Mouse (Mus musculus) layer of hippocampus, postnatal 14 days (tissue): ENCODE measurements around the gene BC048403. TPM values are rescaled to one million over a fixed set of nuclear protein-coding genes. Genes with fewer than 3 reads are reported as not detected.

Experiments
- DNase-seq, 2 experiments: peaks; one replicate each; pipeline ENCODE4 v3.0.0; 2021 to 2022; ENCODE audit warnings: low spot score in 2 of 2, mixed read lengths in 1 of 2
- long read RNA-seq, 2 experiments: library from polyadenylated mRNA; stranded (forward); transcript quantifications; one replicate each; pipeline ENCODE4 v2.0.0; 2021
- total RNA-seq, 2 experiments: library from RNA; stranded (reverse); gene quantifications; 2 replicates each; pipeline ENCODE4 v1.2.3; 2021

The BC048403 gene
- 1 to 10 TPM; 7.6 to 8.1 TPM for total RNA-seq
- long read RNA-seq, experiment 1, partial matches to known transcripts = 0 of 2 reads
- long read RNA-seq, experiment 1, other reads (novel, unspliced or antisense) = 0 of 2 reads
- long read RNA-seq, experiment 2, transcript BC048403-201 (3 exons, 3,123 nt) = major isoform, 7 of 8 reads
- long read RNA-seq, experiment 2, partial matches to known transcripts = 1 of 8 reads
- long read RNA-seq, experiment 2, other reads (novel, unspliced or antisense) = 0 of 8 reads

DNA sequence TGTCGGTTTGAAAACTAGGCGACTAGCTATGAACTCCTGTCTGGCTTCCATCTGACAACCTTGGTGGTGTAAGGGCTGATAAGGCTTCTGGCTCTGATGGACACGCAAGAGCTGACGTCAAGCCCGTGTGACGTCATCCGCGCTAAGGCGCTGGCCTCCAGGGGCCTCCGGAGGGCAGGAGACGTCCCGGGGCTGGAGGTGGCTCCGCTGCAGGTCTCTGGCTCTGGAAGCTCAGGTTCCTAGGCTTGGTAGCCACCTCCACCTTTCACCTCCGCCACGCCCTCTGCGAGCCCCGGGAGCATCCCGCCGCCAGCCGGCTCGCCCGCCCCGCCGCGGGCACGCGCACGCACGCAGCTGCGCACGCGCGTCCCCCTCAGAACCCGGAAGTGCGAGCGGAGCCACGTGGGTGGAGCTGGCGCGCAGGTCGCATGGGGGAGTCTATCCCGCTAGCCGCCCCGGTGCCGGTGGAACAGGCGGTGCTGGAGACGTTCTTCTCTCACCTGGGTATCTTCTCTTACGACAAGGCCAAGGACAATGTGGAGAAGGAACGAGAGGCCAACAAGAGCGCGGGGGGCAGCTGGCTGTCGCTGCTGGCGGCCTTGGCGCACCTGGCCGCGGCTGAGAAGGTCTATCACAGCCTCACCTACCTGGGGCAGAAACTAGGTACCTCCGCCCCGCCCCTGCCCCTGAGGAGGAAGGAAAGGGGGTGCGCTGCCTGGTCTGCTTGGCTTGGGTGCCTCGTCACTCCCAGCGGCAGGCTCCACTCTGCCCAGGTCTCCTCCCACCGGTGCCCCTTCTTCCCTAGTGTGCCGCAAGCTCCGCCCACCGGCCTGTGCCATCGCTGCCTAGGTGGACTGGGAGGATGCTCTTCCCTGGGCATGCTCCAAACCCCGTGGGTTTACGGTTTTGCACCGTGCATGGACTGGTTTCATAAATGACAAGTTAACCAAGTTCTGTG lies at the start of gene BC048403:
TSS of gene BC048403 (plus strand) at position 390 of the 958 bp plus-strand sequence.
- DNase-seq = peak; percentile 78 to 88

DNA sequence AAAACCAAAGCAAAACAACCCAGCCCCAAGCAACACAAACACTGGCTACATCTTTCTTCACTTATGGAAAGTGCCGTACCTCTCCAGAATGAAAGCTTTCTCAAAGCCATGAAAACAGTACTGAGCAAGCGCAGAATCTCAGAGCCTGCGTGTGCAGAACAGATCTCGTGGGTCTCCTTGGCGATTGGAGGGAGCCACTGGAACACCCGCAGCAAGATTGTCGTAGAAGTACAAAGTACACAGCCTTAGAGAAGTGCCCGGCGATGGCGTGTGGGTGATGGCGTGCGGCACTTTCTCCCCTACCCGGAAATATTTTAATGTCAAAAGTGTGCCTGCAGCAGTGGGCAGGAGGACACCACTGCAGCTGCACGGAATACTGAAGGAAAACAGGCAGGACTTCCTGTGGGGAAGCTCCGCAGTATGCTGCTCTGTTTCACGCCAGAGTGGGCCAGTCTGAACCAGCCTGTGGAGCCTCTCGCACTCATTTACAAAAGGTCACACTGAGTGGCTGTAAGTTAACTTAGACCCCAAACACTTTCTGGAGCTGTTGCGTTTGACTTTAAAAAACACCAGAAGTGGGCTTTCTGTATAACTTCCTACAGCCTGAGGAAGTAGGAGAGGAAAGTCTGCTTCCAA lies 46.7 kb upstream of the BC048403 start:
- no peak for DNase-seq

DNA sequence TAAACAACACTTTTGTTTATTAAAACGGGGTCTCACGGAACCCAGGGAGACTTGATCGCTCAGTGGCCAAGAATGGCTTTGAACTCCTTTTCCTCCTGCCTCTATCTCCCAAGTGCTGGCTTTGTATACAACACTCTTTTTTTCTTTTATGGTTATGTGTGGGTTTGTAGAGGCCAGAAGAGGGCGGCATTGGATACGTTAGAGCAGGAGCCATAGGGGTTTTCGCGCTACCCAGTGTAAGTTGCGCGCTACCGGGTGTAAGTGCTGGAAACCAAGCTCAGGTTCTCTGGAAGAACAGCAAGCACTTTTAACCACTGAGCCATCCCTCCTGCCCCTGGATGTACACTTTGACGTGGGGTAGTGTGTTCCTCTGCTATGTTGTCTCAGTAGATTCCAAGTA lies 45.2 kb upstream of the BC048403 start:
- DNase-seq = no peak

DNA sequence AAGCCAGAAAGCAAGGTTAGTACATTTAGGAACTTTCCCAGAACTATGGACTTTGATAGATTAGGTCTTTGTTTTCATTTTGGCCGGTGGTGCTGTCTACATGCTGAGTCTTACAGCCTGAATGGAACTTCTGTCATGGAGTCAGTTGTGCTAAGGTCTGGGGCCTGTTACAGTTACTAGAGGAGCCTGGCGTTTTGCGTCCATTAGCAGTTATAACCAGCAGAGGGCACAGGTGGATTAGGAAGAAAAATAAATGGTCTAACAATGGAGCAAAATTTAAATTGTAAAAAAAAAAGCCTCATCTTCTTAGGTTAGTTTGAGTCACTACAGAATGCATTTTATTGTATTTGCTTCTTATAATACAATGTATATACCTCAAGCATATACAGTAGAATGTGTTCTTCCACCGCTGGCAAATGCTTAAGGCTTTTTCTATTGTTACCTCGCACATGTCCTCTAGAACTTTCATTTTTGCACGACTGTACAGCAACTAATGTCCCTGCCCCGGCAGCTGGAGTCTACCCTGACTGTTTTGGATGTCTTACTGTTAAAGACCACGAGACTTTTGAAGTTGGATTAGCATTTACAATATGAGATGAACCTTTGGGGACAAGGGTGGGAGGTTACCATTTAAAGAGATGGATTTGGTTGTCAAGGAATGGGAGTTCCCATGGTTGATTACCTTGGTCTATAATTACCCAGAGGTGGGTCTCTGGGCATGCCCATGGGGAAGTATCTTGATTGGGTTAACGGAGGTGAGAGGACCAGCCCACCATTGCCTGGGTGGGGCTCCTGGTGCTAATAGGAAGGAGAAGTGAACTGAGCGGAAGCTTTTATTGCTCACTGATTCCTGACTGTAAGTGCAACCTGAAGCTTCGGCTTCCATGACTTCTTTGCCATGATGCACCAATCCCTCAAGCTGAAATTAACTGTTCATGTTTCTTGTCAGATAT lies 38.2 kb upstream of the BC048403 start:
- DNase-seq = peak; percentile 40 to 71

DNA sequence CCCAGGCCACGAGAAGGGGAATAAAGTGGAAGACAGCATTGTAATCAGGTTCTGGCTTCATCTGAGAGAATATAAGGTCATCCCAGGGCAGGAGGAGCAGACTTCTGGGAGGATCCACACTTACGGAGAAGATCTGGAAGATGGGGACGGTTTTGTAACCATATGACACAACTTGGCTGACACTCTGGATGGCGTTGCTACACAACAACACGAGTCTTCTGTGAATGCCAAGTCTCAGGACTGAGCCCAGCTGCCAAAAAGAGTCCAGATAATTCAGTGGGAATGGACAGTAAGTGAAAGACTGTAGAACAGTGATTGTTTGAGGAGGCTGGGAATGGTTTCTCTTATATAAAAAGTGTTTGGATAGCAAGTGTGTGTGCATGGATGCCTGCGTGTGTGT lies 36.1 kb upstream of the BC048403 start:
- no peak for DNase-seq

DNA sequence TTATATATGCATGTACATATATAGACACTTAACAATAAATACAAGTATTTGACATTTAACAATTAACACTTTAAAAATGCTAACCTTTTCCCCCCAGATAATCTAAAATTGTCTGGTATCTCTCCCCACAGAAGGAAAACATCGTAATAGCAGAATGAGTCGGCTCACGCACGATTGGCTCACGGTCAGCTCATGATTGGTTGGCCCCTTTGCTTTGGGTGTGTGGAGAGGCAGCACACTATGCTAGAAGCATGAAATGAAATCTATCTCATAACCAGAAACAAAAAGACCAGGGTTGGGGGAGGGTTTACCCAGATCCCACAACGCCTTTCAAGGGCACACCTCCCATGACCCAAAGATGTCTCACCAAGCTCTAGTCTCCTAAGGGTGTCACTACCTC lies 34.9 kb upstream of the BC048403 start:
- no peak for DNase-seq

DNA sequence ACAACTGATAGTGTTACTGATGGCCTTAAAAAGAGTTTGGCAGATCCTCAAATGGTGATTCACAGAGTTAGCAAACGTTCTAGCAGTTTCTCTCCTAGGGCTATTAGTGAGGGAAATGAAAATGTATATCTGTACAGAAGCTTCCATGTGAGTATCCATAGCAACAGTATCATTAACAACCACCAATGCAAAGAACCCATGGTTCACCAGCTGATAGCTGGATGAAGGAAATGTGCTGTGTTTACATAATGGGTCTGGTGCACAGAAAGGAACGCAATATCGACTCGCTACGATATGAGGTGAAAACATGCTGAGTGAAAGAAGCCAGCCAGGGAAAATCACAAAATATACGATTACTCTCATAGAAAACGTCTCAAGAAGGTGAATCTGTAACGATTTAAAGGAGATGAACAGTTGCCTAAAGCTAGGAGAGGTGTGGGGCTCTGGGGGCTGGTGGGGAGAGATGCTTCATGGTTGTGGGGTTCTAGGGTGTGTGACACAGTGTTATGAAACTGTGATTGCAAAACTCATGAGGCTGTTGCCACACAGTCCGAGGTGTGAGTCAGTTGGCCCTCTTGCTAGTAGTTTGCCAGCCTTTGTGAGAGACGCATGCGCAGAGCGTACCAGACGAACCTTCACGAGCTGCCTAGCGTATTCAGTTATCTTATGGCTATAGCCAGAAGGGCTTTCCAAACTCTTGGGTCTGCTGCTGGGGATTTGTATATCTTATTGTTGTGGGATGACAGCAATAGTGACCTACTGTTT lies 34.2 kb upstream of the BC048403 start:
- peak in 1 of 2 experiments; percentile 7 for DNase-seq

DNA sequence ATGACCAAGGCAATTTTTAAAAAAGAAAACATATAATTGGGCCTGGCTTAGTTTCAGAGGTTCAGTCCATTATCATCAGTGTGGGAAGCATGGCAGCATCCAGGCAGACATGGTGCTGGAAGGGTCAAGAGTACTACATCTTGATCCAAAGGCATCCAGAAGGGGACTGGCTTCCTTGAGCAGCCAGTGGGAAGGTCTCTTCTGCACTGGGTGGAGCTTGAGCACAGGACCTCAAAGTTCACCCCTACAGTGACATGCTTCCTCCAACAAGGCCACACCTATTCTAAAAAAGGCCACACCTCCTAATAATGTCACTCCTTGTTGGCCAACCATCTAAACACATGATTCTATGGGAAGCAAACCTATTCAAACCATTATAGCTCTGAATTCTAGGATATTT lies 22.9 kb upstream of the BC048403 start:
- DNase-seq = no peak

DNA sequence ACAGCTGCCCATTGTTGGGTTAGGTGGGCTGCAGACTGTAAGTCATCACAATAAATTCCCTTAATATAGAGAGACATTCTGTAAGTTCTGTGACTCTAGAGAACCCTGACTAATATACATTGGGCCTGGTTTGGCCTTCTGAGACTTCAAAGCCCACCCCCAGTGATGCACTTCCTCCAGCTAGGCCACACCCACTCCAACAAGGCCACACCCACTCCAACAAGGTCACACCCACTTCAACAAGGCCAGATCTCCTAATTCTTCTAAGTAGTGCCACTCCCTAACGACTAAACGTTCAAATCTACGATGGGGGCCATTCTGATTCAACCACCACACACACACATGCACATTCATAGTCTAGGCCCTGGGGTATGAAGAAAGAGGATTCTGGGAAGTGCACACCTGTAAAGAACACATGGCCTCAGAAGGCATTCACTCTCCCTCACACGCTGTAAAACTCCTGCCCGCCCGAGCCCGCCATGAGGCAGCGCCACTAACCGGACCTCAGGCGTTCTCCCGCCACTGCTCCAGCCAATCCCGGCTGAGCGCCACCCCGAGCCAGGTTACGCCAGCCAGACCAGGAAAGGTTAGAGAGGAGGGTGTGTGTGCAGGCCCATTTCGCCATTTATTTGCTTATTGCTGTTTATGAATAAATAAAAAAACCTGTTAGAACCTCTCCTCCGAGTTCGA lies 20.7 kb upstream of the BC048403 start:
- DNase-seq = no peak

DNA sequence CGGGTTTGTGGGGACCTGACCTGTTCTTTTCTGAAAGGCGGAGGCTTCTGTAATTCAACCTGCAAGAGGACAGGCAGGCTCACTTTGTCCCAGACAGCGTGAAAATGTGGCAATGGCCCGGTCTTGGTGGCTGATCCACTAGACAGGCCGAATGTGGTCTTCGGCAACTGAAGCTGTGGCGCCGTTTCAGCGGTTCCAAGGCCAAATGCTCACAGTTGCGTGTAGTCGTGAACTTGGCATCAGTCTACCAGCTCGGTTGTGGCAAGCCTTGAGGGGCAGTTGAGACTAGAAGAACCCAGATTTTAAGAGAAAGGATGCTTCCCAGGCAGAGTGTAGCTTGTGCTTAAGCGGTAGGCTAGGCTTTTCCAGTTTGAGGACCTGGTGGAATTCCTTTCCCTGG lies 19.0 kb upstream of the BC048403 start:
- DNase-seq = no peak

DNA sequence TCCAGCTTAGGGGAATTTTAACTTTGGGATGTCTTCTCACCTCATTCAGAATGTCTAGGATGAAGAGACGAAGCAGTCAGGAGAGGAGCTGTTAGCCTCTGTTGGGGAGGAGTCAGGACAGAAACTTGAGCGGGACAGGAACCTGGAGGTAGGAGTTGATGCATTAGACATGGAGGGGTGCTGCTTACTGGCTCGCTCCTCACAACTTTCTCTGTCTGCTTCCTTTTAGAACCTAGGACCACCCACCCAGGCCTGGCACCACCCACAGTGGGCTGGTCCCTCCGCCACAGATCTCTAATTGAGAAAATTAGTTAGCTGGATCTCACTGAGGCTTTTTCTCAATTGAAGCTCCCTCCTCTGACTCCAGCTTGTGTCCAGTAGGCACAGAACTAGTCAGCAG lies 13.2 kb upstream of the BC048403 start:
- no peak for DNase-seq

DNA sequence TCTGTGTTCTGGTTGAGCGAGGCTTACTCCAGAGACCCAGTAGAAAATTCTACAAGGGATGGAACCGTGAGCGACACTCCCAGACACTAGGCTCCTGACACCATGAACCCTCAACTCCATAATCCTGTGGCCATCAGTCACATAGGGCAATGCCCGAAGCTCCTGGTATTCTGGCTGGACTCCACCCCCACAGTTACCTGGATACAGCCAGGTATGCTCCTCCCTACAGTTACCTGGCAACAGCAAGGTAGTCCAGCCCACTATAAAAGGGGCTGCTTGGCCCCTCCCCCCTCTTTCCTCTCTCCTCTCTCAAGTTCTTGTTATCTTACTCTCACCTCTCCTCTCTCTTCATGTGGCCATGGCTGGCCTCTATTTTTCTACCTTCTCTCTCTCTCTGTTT lies 12.6 kb upstream of the BC048403 start:
- no peak for DNase-seq

DNA sequence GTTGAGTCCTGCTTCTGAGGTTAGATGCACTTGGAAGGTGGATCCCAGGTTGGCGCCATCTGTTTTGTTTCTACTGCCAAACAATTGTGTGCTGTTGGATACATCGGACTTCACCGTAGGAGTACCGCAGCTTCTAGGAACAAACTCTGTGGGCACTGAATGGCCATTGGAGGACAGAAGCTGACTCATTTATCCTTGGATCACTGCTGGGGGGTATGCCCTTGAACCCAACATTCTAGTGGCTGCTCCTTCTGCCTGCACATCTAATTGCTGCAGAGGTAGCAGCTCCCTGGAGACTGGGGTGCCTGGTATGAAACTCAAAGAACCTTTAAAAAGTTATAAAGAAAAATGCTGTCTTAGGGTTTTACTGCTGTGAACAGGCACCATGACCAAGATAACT lies 11.5 kb upstream of the BC048403 start:
- no peak for DNase-seq

DNA sequence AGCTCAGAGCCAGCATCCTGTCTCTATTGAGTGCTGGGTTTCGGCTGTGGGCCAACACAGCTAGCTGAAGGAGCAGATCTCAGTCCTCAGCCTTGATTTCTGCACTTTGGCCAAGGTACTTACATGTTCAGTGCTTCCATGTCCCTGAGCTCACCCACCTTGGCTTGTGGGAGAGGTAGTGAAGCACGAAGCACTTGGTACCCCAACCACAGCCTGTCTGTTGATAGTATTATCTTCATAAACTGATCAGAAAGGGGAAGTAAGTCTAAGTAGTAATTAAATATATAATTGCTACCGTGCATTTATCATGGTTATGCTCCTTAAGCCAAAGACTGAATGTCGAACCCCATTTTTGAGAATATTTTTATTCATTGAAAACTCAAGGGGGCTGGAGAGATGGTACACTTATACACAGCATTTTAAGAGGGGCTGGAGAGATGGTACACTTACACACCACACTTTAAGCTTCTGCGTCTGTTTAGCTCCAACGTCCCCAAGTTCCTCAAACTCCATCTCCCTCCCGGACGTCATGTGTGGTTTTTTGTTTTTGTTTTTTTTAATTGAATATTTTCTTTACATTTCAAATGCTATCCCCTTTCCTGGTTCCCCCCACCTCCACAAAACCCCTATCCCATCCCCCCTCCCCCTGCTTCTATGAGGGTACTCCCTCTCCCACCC lies 8.6 kb upstream of the BC048403 start:
- DNase-seq = no peak

DNA sequence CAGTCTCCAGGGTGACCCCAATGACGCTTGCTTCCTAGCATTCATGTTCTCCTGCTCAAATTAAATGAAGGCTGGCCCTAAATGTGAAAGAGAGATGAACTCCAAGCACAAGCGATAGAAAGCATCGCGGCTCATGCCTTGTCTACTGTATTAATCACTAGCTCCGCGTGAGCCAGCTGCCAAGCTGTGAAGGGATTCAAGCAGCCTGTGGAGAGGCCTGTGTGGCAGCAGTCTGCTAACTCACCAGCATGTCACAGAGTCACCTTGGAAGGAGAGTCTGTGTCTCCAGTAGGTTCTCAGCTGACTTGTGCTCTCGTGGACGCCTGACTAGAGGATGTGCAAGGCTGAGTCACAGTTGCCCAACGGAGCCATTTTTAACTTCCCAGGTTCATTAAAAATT lies 7.2 kb upstream of the BC048403 start:
- DNase-seq = no peak

DNA sequence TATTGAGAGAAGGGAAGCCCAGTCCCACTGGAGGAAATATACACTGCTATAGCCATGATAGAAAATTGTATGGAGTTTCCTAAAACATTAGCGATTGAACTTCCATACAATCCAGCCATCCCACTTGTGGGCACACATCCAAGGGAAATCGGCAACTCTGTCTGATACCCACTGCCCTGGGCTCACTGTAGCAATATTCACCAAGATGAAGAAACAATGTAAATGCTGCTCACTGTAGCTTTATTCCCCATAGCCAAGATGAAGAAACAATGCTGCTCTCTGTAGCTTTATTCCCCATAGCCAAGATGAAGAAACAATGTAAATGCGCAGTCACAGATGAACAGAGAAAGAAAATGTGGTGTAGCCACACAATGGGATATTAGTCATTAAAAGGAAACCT lies 2.5 kb upstream of the BC048403 start:
- no peak for DNase-seq

DNA sequence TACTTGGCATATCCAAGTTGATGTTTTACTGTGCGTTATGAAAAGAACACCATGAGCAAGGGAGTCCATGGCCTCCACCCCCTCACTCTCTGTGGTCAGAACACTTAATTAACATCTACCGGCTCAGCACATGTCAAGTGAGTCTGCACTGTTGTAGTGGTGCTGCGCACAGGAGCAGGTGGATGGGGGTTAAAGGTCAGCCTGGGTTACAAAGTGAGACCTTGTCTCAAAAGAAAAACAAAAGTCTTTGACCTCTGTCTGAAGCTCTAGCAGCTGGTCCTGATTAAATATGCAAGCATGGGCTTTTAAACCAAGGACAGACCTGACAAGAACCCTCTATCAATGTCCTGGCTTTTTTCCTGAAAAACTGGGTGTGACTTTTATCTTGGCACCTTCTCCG lies 2.6 kb downstream of the BC048403 start:
- DNase-seq = no peak

DNA sequence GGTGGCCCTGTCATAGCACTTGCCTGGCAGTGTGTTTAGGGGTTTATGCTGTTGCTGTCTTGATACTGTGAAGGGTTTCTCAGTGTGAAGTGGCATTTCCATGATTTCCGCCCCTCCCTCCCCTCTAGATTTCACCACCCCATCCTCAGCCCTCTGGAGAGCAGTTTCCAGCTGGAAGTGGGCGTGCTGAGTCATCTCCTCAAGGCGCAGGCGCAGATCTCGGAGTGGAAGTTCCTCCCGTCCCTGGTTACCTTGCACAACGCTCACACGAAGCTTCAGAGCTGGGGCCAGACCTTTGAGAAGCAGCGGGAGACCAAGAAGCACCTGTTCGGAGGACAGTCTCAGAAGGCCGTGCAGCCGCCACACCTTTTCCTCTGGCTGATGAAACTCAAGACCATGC lies 10.4 kb downstream of the BC048403 start:
- DNase-seq = peak; percentile 14 to 16

DNA sequence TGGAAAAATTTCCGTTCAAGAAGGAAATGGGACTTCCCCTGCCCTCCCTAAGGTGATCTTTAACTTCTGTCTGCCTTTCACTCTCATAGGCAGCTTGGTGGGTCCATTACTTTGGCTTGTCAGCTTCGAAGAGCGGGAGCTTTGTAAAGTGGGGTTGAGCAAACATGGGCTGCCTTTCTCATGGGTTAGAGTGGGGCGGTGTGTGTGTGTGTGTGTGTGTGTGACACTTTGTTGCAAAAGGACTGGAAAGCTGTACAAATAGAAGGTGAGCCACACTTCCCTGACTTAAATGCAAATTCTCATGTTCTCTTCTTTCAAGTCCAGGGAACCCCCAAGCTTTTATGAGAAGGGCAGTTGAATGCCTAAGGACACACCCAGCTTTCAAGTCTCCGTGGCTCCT lies 14.5 kb downstream of the BC048403 start:
- no peak for DNase-seq
